Mouse (Mus musculus) induced T-regulatory cell, adult 2 months (primary cell): ENCODE results near the gene Pigp.

Experiments
- DNase-seq: peaks from one replicate; pipeline ENCODE4 v3.0.0-alpha.2; 2012; ENCODE audit warnings: low read depth

The Pigp gene

DNA sequence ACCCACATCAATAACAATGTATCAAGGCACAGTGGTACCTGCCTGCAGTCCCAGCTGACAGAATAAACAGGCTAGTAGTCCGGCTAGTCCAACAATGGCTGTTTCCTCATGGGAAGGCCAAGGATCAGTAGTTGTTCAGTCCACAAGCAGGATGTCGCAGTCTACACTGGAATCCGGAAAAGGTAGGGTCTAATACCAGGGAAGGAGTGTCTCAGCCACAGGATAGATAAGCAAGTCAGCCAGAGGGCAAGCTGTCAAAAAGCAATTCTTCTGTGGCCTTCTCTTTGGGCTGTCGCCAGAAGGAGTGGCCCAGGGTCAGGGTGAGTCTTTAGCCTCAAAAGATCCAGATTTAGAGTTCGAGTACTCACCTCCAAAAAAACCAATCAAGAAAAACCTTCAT, 53.9 kb downstream of the Pigp start:
- DNase-seq, result no peak

- DNase-seq, result no peak
Measured at GRCm38 (mm10) chr16:94315215-94315614, 56.4 kb downstream of the Pigp start.

DNA sequence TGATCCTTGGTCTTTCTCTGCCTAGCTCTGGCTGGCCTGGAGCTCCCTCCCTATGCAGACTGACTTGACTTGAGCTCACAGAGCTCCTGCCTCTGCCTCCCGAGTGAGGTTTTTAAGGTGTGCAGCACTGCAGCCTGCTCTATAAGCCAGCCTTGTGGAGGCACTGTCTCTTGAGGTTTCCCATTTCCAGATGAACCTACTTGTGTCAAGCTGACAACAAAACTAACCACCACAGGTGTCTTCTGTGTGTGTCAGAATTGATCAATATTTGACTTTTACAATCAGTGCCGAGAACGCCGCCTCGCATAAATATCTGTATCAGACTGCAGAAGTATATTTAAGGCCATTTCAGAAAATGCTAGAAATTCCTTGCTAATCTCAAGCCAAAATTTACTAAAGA, 57.0 kb downstream of the Pigp start:
- no peak for DNase-seq

DNA sequence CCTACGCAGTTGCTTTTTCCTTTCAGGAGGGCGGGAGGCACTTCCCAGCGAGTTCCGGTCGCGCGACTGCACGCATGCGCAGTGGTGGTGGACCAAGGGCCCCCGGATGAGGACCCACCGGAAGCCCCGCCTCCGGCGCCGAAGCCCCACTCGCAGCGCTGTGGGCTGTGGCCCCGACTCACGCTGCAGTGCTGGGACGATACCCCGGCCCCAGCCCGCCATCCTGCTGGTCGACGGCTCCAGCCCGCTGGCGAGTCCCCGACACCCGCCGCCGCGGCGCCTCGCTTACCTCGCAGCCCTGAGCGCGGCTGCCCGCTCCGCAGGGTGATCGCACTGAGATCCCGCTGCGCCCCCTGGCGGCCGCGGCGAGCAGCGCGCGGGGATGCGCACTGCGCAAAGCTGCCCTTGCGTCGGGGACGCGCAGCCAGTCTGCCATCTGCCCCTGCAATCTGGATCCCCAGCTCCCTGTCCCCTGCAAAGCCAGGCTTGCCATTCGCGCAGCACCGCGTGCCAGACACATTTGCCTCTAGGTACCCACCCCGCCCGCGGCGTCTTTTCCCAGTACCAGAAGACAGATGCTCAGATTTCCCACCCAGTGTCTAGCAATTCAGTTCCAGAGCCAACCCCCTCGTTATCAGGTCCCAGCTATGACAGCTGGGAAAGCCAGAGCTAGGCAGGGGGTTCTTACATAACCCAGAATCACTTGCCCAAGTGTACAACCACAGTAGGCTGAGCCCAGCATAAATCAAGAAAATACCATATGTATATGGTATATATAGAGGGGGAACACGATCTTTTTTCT, 58.2 kb downstream of the Pigp start, which contains the start of gene Hlcs:
Gene Hlcs, minus strand, starts transcription at position 343 of the 802 bp plus-strand sequence.
- DNase-seq, result peak; percentile 98

DNA sequence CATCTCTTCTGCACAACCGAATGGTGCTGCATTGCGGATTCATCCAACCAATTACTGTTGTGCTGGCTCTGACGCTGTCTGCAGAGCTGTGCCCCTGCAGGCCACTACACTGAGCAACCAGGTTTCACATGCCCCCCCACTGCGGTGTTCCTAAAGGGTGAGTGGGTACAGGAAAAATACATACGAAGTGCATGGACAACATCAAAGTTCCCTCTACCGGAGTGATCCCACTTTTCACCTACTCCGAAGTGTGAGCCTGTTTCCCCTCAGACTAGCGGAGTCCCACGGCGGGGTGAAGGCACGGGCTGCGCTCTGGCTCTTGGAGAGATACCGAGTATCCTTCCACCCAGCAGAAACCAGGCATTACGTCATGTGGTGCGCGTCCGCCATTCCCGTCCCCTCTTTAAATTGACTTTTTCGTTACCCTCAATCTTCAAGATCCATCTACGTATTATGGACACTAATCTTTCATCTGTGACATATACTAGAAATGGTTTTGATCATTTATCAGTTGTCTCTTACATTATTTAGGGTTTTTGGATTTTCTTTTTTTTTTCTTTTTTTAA, 58.9 kb downstream of the Pigp start:
- DNase-seq, result no peak

- DNase-seq, result no peak
Measured at GRCm38 (mm10) chr16:94311931-94312330, 59.7 kb downstream of the Pigp start.

GRCm38 (mm10) chr16:94311416-94311815, 60.2 kb downstream of the Pigp start:
- no peak for DNase-seq

DNA sequence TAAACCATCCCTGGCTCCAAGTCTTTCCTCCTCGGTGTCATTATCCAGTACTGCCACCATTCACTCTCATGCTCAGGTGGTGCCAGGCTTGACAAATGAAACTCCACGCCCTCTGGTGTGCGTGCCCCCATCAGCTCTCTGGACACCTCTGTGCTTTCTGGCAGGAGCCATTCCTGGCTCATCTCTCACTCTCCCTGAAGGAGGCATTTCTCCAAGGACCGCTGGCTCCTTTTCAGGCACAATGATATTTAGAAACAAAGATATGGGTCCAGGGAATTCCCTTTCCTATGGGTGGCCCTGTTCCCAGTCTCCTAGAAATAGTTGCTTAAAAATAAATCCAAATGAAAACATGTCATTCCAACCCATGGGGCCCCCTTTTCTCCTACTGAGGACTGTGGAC, 62.6 kb downstream of the Pigp start:
- no peak for DNase-seq
